Mouse (Mus musculus): Measurements from ENCODE around the gene Hoxa10. TPM values are rescaled to one million over a fixed set of nuclear protein-coding genes. Genes with fewer than 3 reads are reported as not detected.

Hoxa10 gene
- total and polyA plus RNA-seq, 3 experiments, result 0.05 TPM; not detected in 2

DNA sequence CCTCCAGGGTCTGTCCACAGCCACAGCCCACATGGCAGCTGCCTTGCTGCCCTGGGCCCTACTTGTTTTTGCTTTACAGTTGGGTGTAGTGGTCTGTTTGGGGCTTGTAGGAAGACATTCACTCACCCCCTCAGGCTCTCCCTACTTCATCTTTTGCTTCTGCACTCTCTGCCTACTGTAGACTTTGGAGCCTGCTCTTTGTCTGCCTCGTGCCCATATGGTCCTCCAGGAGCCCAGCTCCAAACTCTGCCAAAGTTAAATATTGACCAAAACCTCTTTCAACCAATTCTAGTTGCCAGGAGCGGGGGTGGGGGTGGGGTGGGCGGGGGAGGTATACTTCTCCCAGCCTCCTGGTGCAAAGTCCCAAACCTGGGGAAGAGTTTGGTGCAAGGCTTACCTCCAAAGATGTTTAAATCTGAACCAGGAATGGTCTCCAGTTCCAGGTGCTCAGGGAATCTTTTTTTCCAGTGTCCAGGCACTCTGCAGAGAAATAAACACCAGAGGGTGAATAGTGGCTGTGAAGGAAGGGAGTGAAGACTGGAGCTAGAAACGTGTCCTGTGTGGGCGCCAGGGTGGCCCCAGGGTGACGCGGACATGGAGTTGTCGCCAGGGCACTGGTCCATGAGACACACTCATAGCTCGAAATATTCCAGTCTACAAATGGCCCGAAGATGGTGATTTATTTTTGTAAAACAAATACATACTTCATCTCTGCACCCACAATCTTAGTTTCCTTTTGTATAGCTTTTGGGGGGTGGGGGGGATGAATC, 57.2 kb downstream of the Hoxa10 start:
- H3K4me3 ChIP-seq (ENCODE audit: low read depth, low read length), result no peak overlapping the region
- DNase-seq (ENCODE audit: low spot score) (no peak), ATAC-seq (ENCODE audit: extremely low read depth, insufficient number of reproducible peaks, low FRiP score, poor library complexity, severe bottlenecking) (no peak)
- TF ChIP-seq POLR2AphosphoS5 (IDR thresholded peaks at IDR 0.05; ENCODE audit: insufficient replicate concordance, low read depth, low read length) (no peak), TAL1 (conservative IDR thresholded peaks at IDR 0.05; ENCODE audit: low read depth, low read length) (no peak), GATA2 (IDR thresholded peaks at IDR 0.05; ENCODE audit: borderline replicate concordance, low read depth, low read length) (no peak), GATA1 (IDR thresholded peaks at IDR 0.05; ENCODE audit: borderline replicate concordance, low read length) (no peak), CTCF (IDR thresholded peaks at IDR 0.05; ENCODE audit: low read depth, low read length) (no peak)
- no peaks in the 10 kb centered on the region for H3K4me1 ChIP-seq (ENCODE audit: insufficient read depth, low read depth, low read length)
- H3K27me3 ChIP-seq (ENCODE audit: insufficient read depth, low read length), result peaks cover 14% of the 10 kb centered on the region
- no peaks in the 10 kb centered on the region for H3K36me3 ChIP-seq (replicated peaks)
- H3K9me3 ChIP-seq (replicated peaks), result no peaks in the 10 kb centered on the region

DNA sequence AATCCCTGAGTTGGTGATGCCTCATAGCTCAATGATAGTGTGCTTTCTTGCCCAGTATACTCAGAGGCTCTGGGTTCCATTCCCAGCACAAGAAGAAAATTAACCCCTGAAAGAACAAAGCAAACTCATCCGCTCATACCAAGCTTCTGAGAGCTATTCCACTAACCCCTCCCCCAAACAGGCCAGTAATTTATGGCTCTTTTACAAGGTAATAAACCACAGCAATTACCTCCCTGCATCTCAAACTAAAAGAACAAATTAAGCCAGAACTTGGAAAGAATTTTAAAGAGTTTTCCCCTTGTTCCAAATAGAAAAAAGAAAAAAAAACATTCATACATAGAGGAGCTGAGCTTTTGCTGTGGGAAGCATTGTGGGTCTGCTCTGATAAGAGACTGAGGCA, 57.9 kb downstream of the Hoxa10 start:
- Histone ChIP-seq H3K27me3 (ENCODE audit: insufficient read depth, low read length) (peaks cover 19% of the 10 kb centered on the region), H3K4me3 (ENCODE audit: low read depth, low read length) (no peak overlapping the region), H3K36me3 (replicated peaks) (no peaks in the 10 kb centered on the region), H3K9me3 (replicated peaks) (no peaks in the 10 kb centered on the region), H3K4me1 (ENCODE audit: insufficient read depth, low read depth, low read length) (no peaks in the 10 kb centered on the region)
- DNase-seq (ENCODE audit: low spot score) (no peak), ATAC-seq (ENCODE audit: extremely low read depth, insufficient number of reproducible peaks, low FRiP score, poor library complexity, severe bottlenecking) (no peak)
- TF ChIP-seq TAL1 (conservative IDR thresholded peaks at IDR 0.05; ENCODE audit: low read depth, low read length) (no peak), POLR2AphosphoS5 (IDR thresholded peaks at IDR 0.05; ENCODE audit: insufficient replicate concordance, low read depth, low read length) (no peak), GATA1 (IDR thresholded peaks at IDR 0.05; ENCODE audit: borderline replicate concordance, low read length) (no peak), CTCF (IDR thresholded peaks at IDR 0.05; ENCODE audit: low read depth, low read length) (no peak), GATA2 (IDR thresholded peaks at IDR 0.05; ENCODE audit: borderline replicate concordance, low read depth, low read length) (no peak)

GRCm38 (mm10) chr6:52182030-52182429, 58.6 kb downstream of the Hoxa10 start:
- no peak for TF ChIP-seq POLR2AphosphoS5 (IDR thresholded peaks at IDR 0.05; ENCODE audit: insufficient replicate concordance, low read depth, low read length)
- no peak for TF ChIP-seq GATA2 (IDR thresholded peaks at IDR 0.05; ENCODE audit: borderline replicate concordance, low read depth, low read length)
- no peak for TF ChIP-seq TAL1 (conservative IDR thresholded peaks at IDR 0.05; ENCODE audit: low read depth, low read length)
- no peak for TF ChIP-seq GATA1 (IDR thresholded peaks at IDR 0.05; ENCODE audit: borderline replicate concordance, low read length)
- Histone ChIP-seq H3K4me1 (ENCODE audit: insufficient read depth, low read depth, low read length) (no peaks in the 10 kb centered on the region), H3K9me3 (replicated peaks) (no peaks in the 10 kb centered on the region), H3K36me3 (replicated peaks) (no peaks in the 10 kb centered on the region), H3K27me3 (ENCODE audit: insufficient read depth, low read length) (peaks cover 27% of the 10 kb centered on the region), H3K4me3 (ENCODE audit: low read depth, low read length) (no peak overlapping the region)
- ATAC-seq (ENCODE audit: extremely low read depth, insufficient number of reproducible peaks, low FRiP score, poor library complexity, severe bottlenecking) (no peak), DNase-seq (ENCODE audit: low spot score) (no peak)

Other genes with a start within 250 kb of the Hoxa10 start
- gene Skap2, start 228.3 kb downstream of the Hoxa10 start, total RNA-seq (2014; fragmentation: Nextera tagmentation), result 26.6 and 32.7 TPM in 2 replicates
- 143 and 163 TPM in 2 replicates for gene Skap2, start 228.3 kb downstream of the Hoxa10 start, total RNA-seq (2017)
- 4.7 and 5.2 TPM in 2 replicates for gene Skap2, start 228.3 kb downstream of the Hoxa10 start, polyA plus RNA-seq (2012)
- gene Hoxa1, start 82.5 kb downstream of the Hoxa10 start, total RNA-seq (2014; fragmentation: Nextera tagmentation), result not detected in 2 replicates
- gene Hoxa1, start 82.5 kb downstream of the Hoxa10 start, total RNA-seq (2017), result 0.22 TPM in 1 of 2 replicates, not detected in the other
- gene Hoxa1, start 82.5 kb downstream of the Hoxa10 start, polyA plus RNA-seq (2012), result not detected in 2 replicates
- gene Hoxa2, start 76.0 kb downstream of the Hoxa10 start, total RNA-seq (2014; fragmentation: Nextera tagmentation), result not detected in 2 replicates
- 0.06 TPM in 1 of 2 replicates, not detected in the other for gene Hoxa2, start 76.0 kb downstream of the Hoxa10 start, total RNA-seq (2017)
- gene Hoxa2, start 76.0 kb downstream of the Hoxa10 start, polyA plus RNA-seq (2012), result not detected in 2 replicates
- gene 5730596B20Rik, start 63.4 kb downstream of the Hoxa10 start, total RNA-seq (2014; fragmentation: Nextera tagmentation), result not detected in 2 replicates
- gene 5730596B20Rik, start 63.4 kb downstream of the Hoxa10 start, total RNA-seq (2017), result 0.05 and 0.06 TPM in 2 replicates
- gene 5730596B20Rik, start 63.4 kb downstream of the Hoxa10 start, polyA plus RNA-seq (2012), result not detected in 2 replicates
- gene Hoxa4, start 49.1 kb downstream of the Hoxa10 start, total RNA-seq (2014; fragmentation: Nextera tagmentation), result not detected in 2 replicates
- gene Hoxa4, start 49.1 kb downstream of the Hoxa10 start, total RNA-seq (2017), result not detected in 2 replicates
- gene Hoxa4, start 49.1 kb downstream of the Hoxa10 start, polyA plus RNA-seq (2012), result not detected in 2 replicates
- gene Hoxa5, start 36.3 kb downstream of the Hoxa10 start, total RNA-seq (2014; fragmentation: Nextera tagmentation), result not detected in 2 replicates
- gene Hoxa5, start 36.3 kb downstream of the Hoxa10 start, total RNA-seq (2017), result 0.05 and 0.06 TPM in 2 replicates
- not detected in 2 replicates for gene Hoxa5, start 36.3 kb downstream of the Hoxa10 start, polyA plus RNA-seq (2012)
- gene Hoxa6, start 32.1 kb downstream of the Hoxa10 start, total RNA-seq (2014; fragmentation: Nextera tagmentation), result not detected in 2 replicates
- gene Hoxa6, start 32.1 kb downstream of the Hoxa10 start, total RNA-seq (2017), result 0.16 TPM in 1 of 2 replicates, not detected in the other
- not detected in 2 replicates for gene Hoxa6, start 32.1 kb downstream of the Hoxa10 start, polyA plus RNA-seq (2012)
- gene Hoxa3, start 27.5 kb downstream of the Hoxa10 start, total RNA-seq (2014; fragmentation: Nextera tagmentation), result not detected in 2 replicates
- gene Hoxa3, start 27.5 kb downstream of the Hoxa10 start, total RNA-seq (2017), result 0.16 and 0.17 TPM in 2 replicates
- gene Hoxa3, start 27.5 kb downstream of the Hoxa10 start, polyA plus RNA-seq (2012), result not detected in 2 replicates
- gene Gm28308, start 27.5 kb downstream of the Hoxa10 start, total RNA-seq (2014; fragmentation: Nextera tagmentation), result not detected in 2 replicates
- not detected in 2 replicates for gene Gm28308, start 27.5 kb downstream of the Hoxa10 start, total RNA-seq (2017)
- gene Gm28308, start 27.5 kb downstream of the Hoxa10 start, polyA plus RNA-seq (2012), result not detected in 2 replicates
- not detected in 2 replicates for gene Hoxa7, start 19.0 kb downstream of the Hoxa10 start, total RNA-seq (2014; fragmentation: Nextera tagmentation)
- 0.23 and 0.66 TPM in 2 replicates for gene Hoxa7, start 19.0 kb downstream of the Hoxa10 start, total RNA-seq (2017)
- 0.11 TPM in 1 of 2 replicates, not detected in the other for gene Hoxa7, start 19.0 kb downstream of the Hoxa10 start, polyA plus RNA-seq (2012)
- gene Hoxa9, start 9.8 kb downstream of the Hoxa10 start, total RNA-seq (2014; fragmentation: Nextera tagmentation), result not detected in 2 replicates
- gene Hoxa9, start 9.8 kb downstream of the Hoxa10 start, total RNA-seq (2017), result 0.05 and 0.12 TPM in 2 replicates
- not detected in 2 replicates for gene Hoxa9, start 9.8 kb downstream of the Hoxa10 start, polyA plus RNA-seq (2012)
- not detected in 2 replicates for gene Hoxa11, start 5.0 kb upstream of the Hoxa10 start, total RNA-seq (2014; fragmentation: Nextera tagmentation)
- 0.12 TPM in 1 of 2 replicates, not detected in the other for gene Hoxa11, start 5.0 kb upstream of the Hoxa10 start, total RNA-seq (2017)
- not detected in 2 replicates for gene Hoxa11, start 5.0 kb upstream of the Hoxa10 start, polyA plus RNA-seq (2012)
- gene Hoxa13, start 20.0 kb upstream of the Hoxa10 start, total RNA-seq (2014; fragmentation: Nextera tagmentation), result not detected in 2 replicates
- not detected in 2 replicates for gene Hoxa13, start 20.0 kb upstream of the Hoxa10 start, total RNA-seq (2017)
- not detected in 2 replicates for gene Hoxa13, start 20.0 kb upstream of the Hoxa10 start, polyA plus RNA-seq (2012)
- gene Evx1, start 72.6 kb upstream of the Hoxa10 start, total RNA-seq (2014; fragmentation: Nextera tagmentation), result not detected in 2 replicates
- not detected in 2 replicates for gene Evx1, start 72.6 kb upstream of the Hoxa10 start, total RNA-seq (2017)
- not detected in 2 replicates for gene Evx1, start 72.6 kb upstream of the Hoxa10 start, polyA plus RNA-seq (2012)